Mouse (Mus musculus) myocyte (in vitro differentiated cells): Measurements from ENCODE around the gene Gabrp. TPM values are rescaled to one million over a fixed set of nuclear protein-coding genes. Genes with fewer than 3 reads are reported as not detected.

Experiments
- H3K27me3 ChIP-seq: one replicate; pipeline ENCODE4 v1.6.1; 2011; ENCODE audit not compliant: control insufficient read depth, insufficient read depth, insufficient read length
- H3K36me3 ChIP-seq: one replicate; pipeline ENCODE4 v1.6.1; 2011; ENCODE audit not compliant: control insufficient read depth, insufficient read depth
- H3K4me2 ChIP-seq: one replicate; pipeline ENCODE4 v1.6.1; 2011; ENCODE audit warnings: low read depth, control low read depth
- H3K4me3 ChIP-seq: one replicate; pipeline ENCODE4 v1.5.1; 2011; ENCODE audit warnings: mild to moderate bottlenecking, control low read depth, moderate library complexity
- H3K79me2 ChIP-seq: one replicate; pipeline ENCODE4 v1.6.1; 2011; ENCODE audit not compliant: control insufficient read depth, insufficient read depth
- H3ac ChIP-seq: one replicate; pipeline ENCODE4 v1.6.1; 2011; ENCODE audit not compliant: control insufficient read depth, insufficient read length
- CEBPB ChIP-seq: IDR thresholded peaks from 2 replicates; pipeline ENCODE4 v1.6.1; 2011; ENCODE audit warnings: mild to moderate bottlenecking, moderate library complexity; ENCODE audit not compliant: poor library complexity, insufficient read depth, severe bottlenecking
- E2F4 ChIP-seq: IDR thresholded peaks from one replicate; pipeline ENCODE4 v1.6.1; 2011; ENCODE audit warnings: mild to moderate bottlenecking, control low read depth, moderate library complexity; ENCODE audit not compliant: insufficient read depth
- MAX ChIP-seq: IDR thresholded peaks from one replicate; pipeline ENCODE4 v1.6.1; 2011; ENCODE audit warnings: low read depth, mild to moderate bottlenecking, control low read depth
- MYOD1 ChIP-seq, 3 experiments: IDR thresholded peaks; one replicate each; pipeline ENCODE4 v1.6.1; 2011; ENCODE audit warnings: control low read depth in 2 of 3, low read depth in 2 of 3, mild to moderate bottlenecking in 2 of 3, moderate library complexity in 1 of 3; ENCODE audit not compliant: insufficient read length in 2 of 3, control insufficient read depth in 1 of 3
- MYOG ChIP-seq, 3 experiments: IDR thresholded peaks; one replicate each; pipeline ENCODE4 v1.6.1; 2011; ENCODE audit warnings: control low read depth in 2 of 3, low read depth in 2 of 3, mild to moderate bottlenecking in 2 of 3; ENCODE audit not compliant: insufficient read length in 2 of 3, control insufficient read depth in 1 of 3, insufficient read depth in 1 of 3
- POLR2A ChIP-seq: IDR thresholded peaks from one replicate; pipeline ENCODE4 v1.6.1; 2011; ENCODE audit warnings: low read depth, mild to moderate bottlenecking, control low read depth, moderate library complexity; ENCODE audit not compliant: insufficient read length
- POLR2AphosphoS2 ChIP-seq: IDR thresholded peaks from one replicate; pipeline ENCODE4 v1.6.1; 2011; ENCODE audit warnings: low read depth, control low read depth; ENCODE audit not compliant: insufficient read length
- REST ChIP-seq: IDR thresholded peaks from one replicate; pipeline ENCODE4 v1.6.1; 2011; ENCODE audit warnings: mild to moderate bottlenecking, control low read depth, moderate library complexity; ENCODE audit not compliant: insufficient read depth, insufficient read length
- SRF ChIP-seq: IDR thresholded peaks from one replicate; pipeline ENCODE4 v1.6.1; 2011; ENCODE audit warnings: low read depth; ENCODE audit not compliant: control insufficient read depth, insufficient read length
- TCF12 ChIP-seq: IDR thresholded peaks from one replicate; pipeline ENCODE4 v1.6.1; 2011; ENCODE audit warnings: mild to moderate bottlenecking, control low read depth; ENCODE audit not compliant: poor library complexity, insufficient read depth, severe bottlenecking
- TCF3 ChIP-seq: IDR thresholded peaks from one replicate; pipeline ENCODE4 v1.6.1; 2011; ENCODE audit warnings: low read depth, control low read depth; ENCODE audit not compliant: insufficient read length
- USF1 ChIP-seq: IDR thresholded peaks from one replicate; pipeline ENCODE4 v1.6.1; 2011; ENCODE audit warnings: low read depth, mild to moderate bottlenecking, control low read depth, moderate library complexity
- polyA plus RNA-seq: library from polyadenylated mRNA; unstranded; fragments of >200 nt; fragmentation: generic; extraction: Trizol; gene quantifications from one replicate; pipeline ENCODE4 v1.2.1, GENCODE M21; 2012; ENCODE audit warnings: missing spikeins

Gabrp gene
- polyA plus RNA-seq, 1 experiment: not detected

DNA sequence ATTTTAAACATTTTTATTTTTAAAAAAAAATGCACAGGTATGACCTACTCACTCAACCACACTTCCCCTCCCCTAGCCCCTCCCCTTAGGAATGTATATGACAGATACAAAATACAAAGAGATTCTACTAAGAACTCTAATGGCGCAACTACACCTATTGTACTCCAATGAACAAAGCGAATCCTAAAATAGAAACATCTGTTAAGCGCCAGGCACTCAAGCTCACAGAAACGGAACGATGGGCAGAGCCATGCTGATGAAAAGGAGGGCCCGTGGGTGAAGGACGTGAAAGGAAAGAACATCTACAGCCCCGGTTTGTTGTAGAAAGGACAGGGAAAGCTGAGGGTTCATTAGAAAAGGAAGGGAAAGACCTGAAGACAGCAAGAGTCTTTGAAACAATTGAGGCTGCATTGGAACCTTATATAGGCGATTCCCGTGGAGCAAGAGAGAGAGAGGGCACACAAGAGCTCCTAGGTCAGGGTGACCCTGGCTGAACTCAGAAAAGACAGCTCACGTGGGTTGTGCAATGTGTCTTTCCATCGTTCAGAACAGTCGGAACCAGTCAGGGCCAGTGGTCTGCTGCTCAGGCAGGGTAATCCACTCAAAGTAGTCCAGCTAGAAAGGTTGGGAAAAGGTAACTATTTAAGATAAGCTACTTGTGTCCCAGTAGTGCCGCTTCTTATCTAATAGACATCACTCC is 27.7 kb downstream of the Gabrp start:
- Histone ChIP-seq H3K4me3 (no peak overlapping the region), H3K27me3 (peaks cover 5% of the 10 kb centered on the region), H3K36me3 (no peaks in the 10 kb centered on the region), H3ac (no peak overlapping the region), H3K79me2 (no peaks in the 10 kb centered on the region), H3K4me2 (no peak overlapping the region)
- no peak for TF ChIP-seq TCF12
- no peak for TF ChIP-seq POLR2AphosphoS2
- no peak for TF ChIP-seq POLR2A
- TF ChIP-seq MYOG (IDR thresholded peaks at IDR 0.05; ENCODE audit: control insufficient read depth in 1 of 3, insufficient read depth in 1 of 3, insufficient read length in 2 of 3, low read depth in 2 of 3): no peak
- TF ChIP-seq MAX: no peak
- no peak for TF ChIP-seq CEBPB
- TF ChIP-seq USF1: no peak

DNA sequence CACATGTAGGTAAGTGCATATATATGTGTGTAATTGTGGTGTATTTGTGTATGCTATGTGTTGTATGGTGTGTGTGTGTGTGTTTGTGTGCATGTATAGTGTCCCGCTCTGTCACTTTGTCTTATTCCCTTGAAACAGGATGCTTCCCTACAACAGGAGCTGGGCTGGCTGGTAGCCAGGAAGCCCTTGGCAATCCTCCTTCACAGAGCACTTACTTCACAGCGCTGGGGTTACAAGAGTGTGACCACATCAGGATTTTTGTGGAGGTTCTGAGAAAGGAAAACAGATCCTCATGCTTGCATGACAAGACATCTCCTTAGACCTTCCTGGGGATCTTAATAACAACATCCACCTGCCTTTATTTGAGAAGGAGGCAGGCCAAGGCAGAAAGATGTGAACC is 31.4 kb downstream of the Gabrp start:
- no peak for TF ChIP-seq TCF12
- H3K27me3 ChIP-seq: peaks cover 5% of the 10 kb centered on the region
- H3K36me3 ChIP-seq: no peaks in the 10 kb centered on the region
- no peaks in the 10 kb centered on the region for H3K79me2 ChIP-seq
- no peak overlapping the region for H3ac ChIP-seq
- no peak overlapping the region for H3K4me3 ChIP-seq
- no peak overlapping the region for H3K4me2 ChIP-seq

- no peak overlapping the region for H3K4me3 ChIP-seq
- no peak overlapping the region for H3K4me2 ChIP-seq
- H3ac ChIP-seq: no peak overlapping the region
- H3K36me3 ChIP-seq: no peaks in the 10 kb centered on the region
- H3K27me3 ChIP-seq: peaks cover 5% of the 10 kb centered on the region
- TF ChIP-seq CEBPB: no peak
- TF ChIP-seq POLR2A: no peak
- no peak for TF ChIP-seq TCF12
- TF ChIP-seq POLR2AphosphoS2: no peak
- no peak for TF ChIP-seq USF1
- TF ChIP-seq REST: no peak
- no peak for TF ChIP-seq MYOD1 (IDR thresholded peaks at IDR 0.05; ENCODE audit: control insufficient read depth in 1 of 3, insufficient read length in 2 of 3, low read depth in 2 of 3)
- TF ChIP-seq MAX: no peak
- TF ChIP-seq TCF3: no peak
- TF ChIP-seq SRF: no peak
- no peak for TF ChIP-seq E2F4
- TF ChIP-seq MYOG (IDR thresholded peaks at IDR 0.05; ENCODE audit: control insufficient read depth in 1 of 3, insufficient read depth in 1 of 3, insufficient read length in 2 of 3, low read depth in 2 of 3): no peak
- H3K79me2 ChIP-seq: no peaks in the 10 kb centered on the region
These were observed 33.8 kb downstream of the Gabrp start for GRCm38 (mm10) chr11:33544945-33545344.

DNA sequence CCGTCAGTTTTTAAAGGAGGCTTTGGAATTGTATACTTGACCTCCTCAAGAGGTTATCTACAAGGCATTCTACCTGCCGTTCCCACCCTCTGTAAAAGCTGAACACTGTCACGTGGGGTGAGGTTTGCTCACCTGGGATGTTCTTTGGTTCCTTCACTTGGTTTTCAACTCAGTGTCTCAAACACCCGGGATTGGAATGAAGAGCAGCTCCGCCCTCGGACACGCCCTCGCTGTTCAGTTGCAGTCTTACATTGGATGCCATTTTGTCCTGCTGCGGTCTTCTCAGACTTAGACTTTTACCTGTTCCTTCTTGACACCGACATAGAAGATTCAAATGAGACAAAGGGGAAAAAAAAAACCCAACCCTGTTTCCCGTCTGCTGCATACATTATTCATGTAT is 34.6 kb downstream of the Gabrp start:
- Histone ChIP-seq H3K4me2 (no peak overlapping the region), H3K4me3 (no peak overlapping the region), H3K79me2 (no peaks in the 10 kb centered on the region), H3K36me3 (no peaks in the 10 kb centered on the region), H3K27me3 (no peaks in the 10 kb centered on the region), H3ac (no peak overlapping the region)
- TF ChIP-seq REST: no peak
- no peak for TF ChIP-seq POLR2AphosphoS2
- TF ChIP-seq CEBPB: no peak
- TF ChIP-seq USF1: no peak

GRCm38 (mm10) chr11:33537390-33538125 is 41.2 kb downstream of the Gabrp start:
- Histone ChIP-seq H3K36me3 (no peaks in the 10 kb centered on the region), H3K27me3 (no peaks in the 10 kb centered on the region), H3K4me2 (no peak overlapping the region), H3ac (no peak overlapping the region), H3K79me2 (no peaks in the 10 kb centered on the region), H3K4me3 (no peak overlapping the region)
- TF ChIP-seq USF1 (no peak), TCF12 (no peak), MYOG (IDR thresholded peaks at IDR 0.05; ENCODE audit: control insufficient read depth in 1 of 3, insufficient read depth in 1 of 3, insufficient read length in 2 of 3, low read depth in 2 of 3) (no peak), MAX (no peak), SRF (no peak), POLR2AphosphoS2 (no peak), MYOD1 (IDR thresholded peaks at IDR 0.05; ENCODE audit: control insufficient read depth in 1 of 3, insufficient read length in 2 of 3, low read depth in 2 of 3) (no peak), E2F4 (no peak), POLR2A (no peak), CEBPB (no peak), REST (no peak), TCF3 (no peak)
